Mouse (Mus musculus): ENCODE measurements around the gene Scamp3. TPM values are rescaled to one million over a fixed set of nuclear protein-coding genes. Genes with fewer than 3 reads are reported as not detected.
"Not testable (repeated sequence)": the region's sequence is repeated elsewhere in the genome, so short reads cannot be mapped to it uniquely, and the experiment has no call there.

Scamp3 gene
- polyA plus RNA-seq, 1 experiment, result 54.2 TPM

GRCm38 (mm10) chr3:89208075-89208657 lies 30.9 kb downstream of the Scamp3 start:
- no peak for TF ChIP-seq POLR2A (IDR thresholded peaks at IDR 0.05; ENCODE audit: borderline replicate concordance, control insufficient read depth, low read depth, low read length)
- TF ChIP-seq CTCF (IDR thresholded peaks at IDR 0.05; ENCODE audit: control insufficient read depth, insufficient read depth, low read length), result no peak
- no peak overlapping the region for H3K4me3 ChIP-seq (replicated peaks; ENCODE audit: control insufficient read depth, low read depth, low read length)
- 82% methylated on average over 13 of the region's 13 CpGs for WGBS
- H3K4me1 ChIP-seq (ENCODE audit: control insufficient read depth, insufficient read depth, low read length), result peaks cover 3% of the 10 kb centered on the region
- no peak overlapping the region for H3K27ac ChIP-seq (ENCODE audit: control insufficient read depth, insufficient read depth, low read depth, low read length, poor library complexity)

GRCm38 (mm10) chr3:89208736-89209135 lies 31.5 kb downstream of the Scamp3 start:
- no peak overlapping the region for H3K27ac ChIP-seq (ENCODE audit: control insufficient read depth, insufficient read depth, low read depth, low read length, poor library complexity)
- TF ChIP-seq POLR2A (IDR thresholded peaks at IDR 0.05; ENCODE audit: borderline replicate concordance, control insufficient read depth, low read depth, low read length) (no peak), CTCF (IDR thresholded peaks at IDR 0.05; ENCODE audit: control insufficient read depth, insufficient read depth, low read length) (no peak)
- H3K4me1 ChIP-seq (ENCODE audit: control insufficient read depth, insufficient read depth, low read length), result no peaks in the 10 kb centered on the region
- 84% methylated on average over 6 of the region's 6 CpGs for WGBS
- no peak overlapping the region for H3K4me3 ChIP-seq (replicated peaks; ENCODE audit: control insufficient read depth, low read depth, low read length)

- TF ChIP-seq POLR2A (IDR thresholded peaks at IDR 0.05; ENCODE audit: borderline replicate concordance, control insufficient read depth, low read depth, low read length) (no peak), CTCF (IDR thresholded peaks at IDR 0.05; ENCODE audit: control insufficient read depth, insufficient read depth, low read length) (no peak)
- Histone ChIP-seq H3K27ac (ENCODE audit: control insufficient read depth, insufficient read depth, low read depth, low read length, poor library complexity) (no peak overlapping the region), H3K4me1 (ENCODE audit: control insufficient read depth, insufficient read depth, low read length) (no peaks in the 10 kb centered on the region), H3K4me3 (replicated peaks; ENCODE audit: control insufficient read depth, low read depth, low read length) (no peak overlapping the region)
- 86% methylated on average over 7 of the region's 7 CpGs for WGBS
These were observed 32.5 kb downstream of the Scamp3 start for GRCm38 (mm10) chr3:89209731-89210130.

- H3K27ac ChIP-seq (ENCODE audit: control insufficient read depth, insufficient read depth, low read depth, low read length, poor library complexity), result no peak overlapping the region
- H3K4me3 ChIP-seq (replicated peaks; ENCODE audit: control insufficient read depth, low read depth, low read length), result no peak overlapping the region
- TF ChIP-seq POLR2A (IDR thresholded peaks at IDR 0.05; ENCODE audit: borderline replicate concordance, control insufficient read depth, low read depth, low read length) (no peak), CTCF (IDR thresholded peaks at IDR 0.05; ENCODE audit: control insufficient read depth, insufficient read depth, low read length) (no peak)
- 67% methylated on average over 13 of the region's 13 CpGs for WGBS
- no peaks in the 10 kb centered on the region for H3K4me1 ChIP-seq (ENCODE audit: control insufficient read depth, insufficient read depth, low read length)
These were observed 32.9 kb downstream of the Scamp3 start for GRCm38 (mm10) chr3:89210162-89210561.

- TF ChIP-seq POLR2A (IDR thresholded peaks at IDR 0.05; ENCODE audit: borderline replicate concordance, control insufficient read depth, low read depth, low read length) (no peak), CTCF (IDR thresholded peaks at IDR 0.05; ENCODE audit: control insufficient read depth, insufficient read depth, low read length) (no peak)
- Histone ChIP-seq H3K4me1 (ENCODE audit: control insufficient read depth, insufficient read depth, low read length) (peaks cover 2% of the 10 kb centered on the region; the same call in 1 of the 2 replicates), H3K4me3 (replicated peaks; ENCODE audit: control insufficient read depth, low read depth, low read length) (no peak overlapping the region), H3K27ac (ENCODE audit: control insufficient read depth, insufficient read depth, low read depth, low read length, poor library complexity) (no peak overlapping the region)
- 63% methylated on average over 7 of the region's 7 CpGs for WGBS
These were observed 33.5 kb downstream of the Scamp3 start for GRCm38 (mm10) chr3:89210731-89211130.

- under 1% methylated on average over 69 of the region's 69 CpGs for WGBS
- Histone ChIP-seq H3K27ac (ENCODE audit: control insufficient read depth, insufficient read depth, low read depth, low read length, poor library complexity) (peak overlapping the region; percentile 52), H3K4me1 (ENCODE audit: control insufficient read depth, insufficient read depth, low read length) (peaks cover 2% of the 10 kb centered on the region; the same call in 1 of the 2 replicates), H3K4me3 (replicated peaks; ENCODE audit: control insufficient read depth, low read depth, low read length) (peak overlapping the region; percentile 80)
- TF ChIP-seq POLR2A (IDR thresholded peaks at IDR 0.05; ENCODE audit: borderline replicate concordance, control insufficient read depth, low read depth, low read length) (peak; percentile 63; the same call in 1 of the 2 replicates), CTCF (IDR thresholded peaks at IDR 0.05; ENCODE audit: control insufficient read depth, insufficient read depth, low read length) (no peak)
These were observed 36.7 kb downstream of the Scamp3 start for GRCm38 (mm10) chr3:89213803-89214530.

GRCm38 (mm10) chr3:89214681-89215411 lies 37.6 kb downstream of the Scamp3 start, which contains the start of gene Thbs3:
Gene Thbs3 (plus strand): TSS chr3:89215180.
- peak within 1 kb of the TSS; percentile 80 for H3K4me3 ChIP-seq (replicated peaks; ENCODE audit: control insufficient read depth, low read depth, low read length)
- WGBS, result 7% methylated on average over 19 of the region's 19 CpGs
- peak within 1 kb of the TSS; percentile 52 for H3K27ac ChIP-seq (ENCODE audit: control insufficient read depth, insufficient read depth, low read depth, low read length, poor library complexity)
- TF ChIP-seq CTCF (IDR thresholded peaks at IDR 0.05; ENCODE audit: control insufficient read depth, insufficient read depth, low read length) (no peak), POLR2A (IDR thresholded peaks at IDR 0.05; ENCODE audit: borderline replicate concordance, control insufficient read depth, low read depth, low read length) (no peak)
- peaks cover 2% of the 10 kb centered on the region; the same call in 1 of the 2 replicates for H3K4me1 ChIP-seq (ENCODE audit: control insufficient read depth, insufficient read depth, low read length)

- peak; percentile 91 for TF ChIP-seq CTCF (IDR thresholded peaks at IDR 0.05; ENCODE audit: control insufficient read depth, insufficient read depth, low read length)
- no peak for TF ChIP-seq POLR2A (IDR thresholded peaks at IDR 0.05; ENCODE audit: borderline replicate concordance, control insufficient read depth, low read depth, low read length)
- WGBS, result under 1% methylated on average over 6 of the region's 6 CpGs
- Histone ChIP-seq H3K4me1 (ENCODE audit: control insufficient read depth, insufficient read depth, low read length) (peaks cover 2% of the 10 kb centered on the region; the same call in 1 of the 2 replicates), H3K4me3 (replicated peaks; ENCODE audit: control insufficient read depth, low read depth, low read length) (no peak overlapping the region), H3K27ac (ENCODE audit: control insufficient read depth, insufficient read depth, low read depth, low read length, poor library complexity) (no peak overlapping the region)
These were observed 38.6 kb downstream of the Scamp3 start for GRCm38 (mm10) chr3:89215853-89216252.

- H3K4me1 ChIP-seq (ENCODE audit: control insufficient read depth, insufficient read depth, low read length); H3K27ac ChIP-seq (ENCODE audit: control insufficient read depth, insufficient read depth, low read depth, low read length, poor library complexity); H3K4me3 ChIP-seq (replicated peaks; ENCODE audit: control insufficient read depth, low read depth, low read length): not testable (repeated sequence)
- 72% methylated on average over 7 of the region's 7 CpGs for WGBS
These were observed 39.1 kb downstream of the Scamp3 start for GRCm38 (mm10) chr3:89216407-89216806.
